Mouse (Mus musculus) midbrain, embryonic 15.5 days (tissue): ENCODE results near the gene Hoxc5. TPM values are rescaled to one million over a fixed set of nuclear protein-coding genes. Genes with fewer than 3 reads are reported as not detected.
A peak's percentile ranks its signal among the peaks of the same experiment; 100 is the strongest.

ENCODE experiments used
- ATAC-seq: fragments of 200-750 bp; cut with Nextera tagmentation; replicated peaks from 2 replicates; pipeline ENCODE4 v1.8.0; 2017; ENCODE audit warnings: moderate TSS enrichment
- H3K27ac ChIP-seq: fragments of 300-500 bp; sonication (generic); 2 replicates; pipeline ENCODE4 v1.5.1; 2015; ENCODE audit warnings: mild to moderate bottlenecking, inconsistent platforms
- H3K27me3 ChIP-seq: fragments of 300-500 bp; sonication (generic); replicated peaks from 2 replicates; pipeline ENCODE4 v1.6.1; 2015; ENCODE audit warnings: inconsistent platforms
- H3K36me3 ChIP-seq: fragments of 300-500 bp; sonication (generic); replicated peaks from 2 replicates; pipeline ENCODE4 v1.6.1; 2015; ENCODE audit warnings: inconsistent platforms
- H3K4me1 ChIP-seq: fragments of 300-500 bp; sonication (generic); 2 replicates; pipeline ENCODE4 v1.6.1; 2015; ENCODE audit warnings: inconsistent platforms
- H3K4me2 ChIP-seq: fragments of 300-500 bp; sonication (generic); 2 replicates; pipeline ENCODE4 v1.6.1; 2015; ENCODE audit warnings: inconsistent platforms, mild to moderate bottlenecking, moderate library complexity
- H3K4me3 ChIP-seq: fragments of 300-500 bp; sonication (generic); 2 replicates; pipeline ENCODE4 v1.5.1; 2015; ENCODE audit warnings: mild to moderate bottlenecking, inconsistent platforms
- H3K9ac ChIP-seq: fragments of 300-500 bp; sonication (generic); 2 replicates; pipeline ENCODE4 v1.6.1; 2015; ENCODE audit warnings: mild to moderate bottlenecking, inconsistent platforms
- H3K9me3 ChIP-seq: fragments of 300-500 bp; sonication (generic); 2 replicates; pipeline ENCODE4 v1.6.1; 2016; ENCODE audit warnings: inconsistent platforms
- WGBS: fragments of 180-500 bp; shearing (Covaris S2); methylation state at CpG from one replicate; pipeline ENCODE4 v1.1.7; 2015; ENCODE audit warnings: mixed read lengths; 5-methylcytosine and 5-hydroxymethylcytosine counted together
- microRNA counts: library from miRNA; unstranded; fragments of <30 nt; microRNA quantifications from one replicate; lab custom pipeline; 2016
- microRNA-seq: library from miRNA; unstranded; fragments of <30 nt; microRNA quantifications from one replicate; pipeline ENCODE4, GENCODE M21; 2016
- polyA plus RNA-seq: library from polyadenylated mRNA; unstranded; fragments of >200 nt; fragmentation: Nextera tagmentation; extraction: Ambion mirVana; gene quantifications from 2 replicates; pipeline ENCODE4 v1.2.1, GENCODE M21; 2015

Hoxc5 gene
- polyA plus RNA-seq, 1 experiment from 2014 or later = not detected

- Histone ChIP-seq H3K4me2 (no peak overlapping the region), H3K4me3 (no peak overlapping the region), H3K4me1 (no peaks in the 10 kb centered on the region), H3K27me3 (peaks cover 92% of the 10 kb centered on the region), H3K9ac (no peak overlapping the region), H3K36me3 (no peaks in the 10 kb centered on the region), H3K27ac (no peak overlapping the region), H3K9me3 (no peaks in the 10 kb centered on the region)
- ATAC-seq = no peak
- WGBS = 30% methylated on average over 2 of the region's 2 CpGs
Measured at GRCm38 (mm10) chr15:103056396-103056795, 89.2 kb downstream of the Hoxc5 start.

- WGBS = 2% methylated on average over 12 of the region's 12 CpGs
- Histone ChIP-seq H3K27me3 (peaks cover 95% of the 10 kb centered on the region), H3K4me3 (no peak overlapping the region), H3K4me2 (no peak overlapping the region), H3K9ac (no peak overlapping the region), H3K27ac (no peak overlapping the region), H3K4me1 (no peaks in the 10 kb centered on the region), H3K36me3 (no peaks in the 10 kb centered on the region), H3K9me3 (no peaks in the 10 kb centered on the region)
- no peak for ATAC-seq
Measured at GRCm38 (mm10) chr15:103058715-103059114, 91.5 kb downstream of the Hoxc5 start.

- WGBS = 1% methylated on average over 21 of the region's 21 CpGs
- H3K36me3 ChIP-seq = no peaks in the 10 kb centered on the region
- no peaks in the 10 kb centered on the region for H3K4me1 ChIP-seq
- H3K27me3 ChIP-seq = peaks cover 95% of the 10 kb centered on the region
- H3K4me2 ChIP-seq = no peak overlapping the region
- ATAC-seq = no peak
- H3K9me3 ChIP-seq = no peaks in the 10 kb centered on the region
- no peak overlapping the region for H3K27ac ChIP-seq
- no peak overlapping the region for H3K9ac ChIP-seq
- no peak overlapping the region for H3K4me3 ChIP-seq
Measured at GRCm38 (mm10) chr15:103059393-103059992, 92.2 kb downstream of the Hoxc5 start.

GRCm38 (mm10) chr15:103060021-103060340, 92.7 kb downstream of the Hoxc5 start:
- WGBS = 4% methylated on average over 11 of the region's 11 CpGs
- Histone ChIP-seq H3K27me3 (peaks cover 92% of the 10 kb centered on the region), H3K4me1 (no peaks in the 10 kb centered on the region), H3K9me3 (no peaks in the 10 kb centered on the region), H3K9ac (no peak overlapping the region), H3K27ac (no peak overlapping the region), H3K36me3 (no peaks in the 10 kb centered on the region), H3K4me2 (no peak overlapping the region), H3K4me3 (no peak overlapping the region)
- no peak for ATAC-seq

GRCm38 (mm10) chr15:103060341-103061130, 93.3 kb downstream of the Hoxc5 start:
- whole genome bisulfite sequencing = under 1% methylated on average over 36 of the region's 36 CpGs
- Histone ChIP-seq H3K4me2 (no peak overlapping the region), H3K27ac (no peak overlapping the region), H3K36me3 (no peaks in the 10 kb centered on the region), H3K9me3 (no peaks in the 10 kb centered on the region), H3K4me3 (no peak overlapping the region), H3K4me1 (no peaks in the 10 kb centered on the region), H3K9ac (no peak overlapping the region), H3K27me3 (peaks cover 92% of the 10 kb centered on the region)
- ATAC-seq = no peak

- H3K4me1 ChIP-seq = no peaks in the 10 kb centered on the region
- no peak overlapping the region for H3K4me3 ChIP-seq
- H3K27me3 ChIP-seq = peaks cover 93% of the 10 kb centered on the region
- no peak for ATAC-seq
- H3K9me3 ChIP-seq = no peaks in the 10 kb centered on the region
- no peak overlapping the region for H3K27ac ChIP-seq
- 2% methylated on average over 30 of the region's 30 CpGs for WGBS
- no peaks in the 10 kb centered on the region for H3K36me3 ChIP-seq
- H3K9ac ChIP-seq = no peak overlapping the region
- no peak overlapping the region for H3K4me2 ChIP-seq
Measured at GRCm38 (mm10) chr15:103061131-103061825, 94.0 kb downstream of the Hoxc5 start.

GRCm38 (mm10) chr15:103061988-103062387, 94.7 kb downstream of the Hoxc5 start:
- Histone ChIP-seq H3K27ac (no peak overlapping the region), H3K4me1 (no peaks in the 10 kb centered on the region), H3K4me3 (no peak overlapping the region), H3K9ac (no peak overlapping the region), H3K27me3 (peaks cover 93% of the 10 kb centered on the region), H3K9me3 (no peaks in the 10 kb centered on the region), H3K36me3 (no peaks in the 10 kb centered on the region), H3K4me2 (no peak overlapping the region)
- 4% methylated on average over 2 of the region's 2 CpGs for WGBS
- no peak for ATAC-seq

- Histone ChIP-seq H3K4me1 (0 out of 2 replicates have a peak, but pooled peaks cover 2% of the 10 kb centered on the region), H3K9me3 (no peaks in the 10 kb centered on the region), H3K27me3 (peaks cover 97% of the 10 kb centered on the region), H3K36me3 (no peaks in the 10 kb centered on the region), H3K27ac (no peak overlapping the region), H3K4me2 (no peak overlapping the region), H3K4me3 (no peak overlapping the region), H3K9ac (no peak overlapping the region)
- WGBS = 46% methylated on average over 7 of the region's 7 CpGs
- no peak for ATAC-seq
Measured at GRCm38 (mm10) chr15:103065642-103066041, 98.4 kb downstream of the Hoxc5 start.

MicroRNAs within 50 kb of the gene (microRNA counts, 519-probe panel; counts per million panel counts)
- microRNA mmu-miR-615-3p (lab: Ali Mortazavi, UCI) (not detected), microRNA mmu-miR-615-5p (lab: Ali Mortazavi, UCI) (not detected)

Small RNAs within 50 kb of the gene (microRNA-seq; reads per million reads assigned to microRNA genes)
- gene Mir196a-2 (1.1 reads per million), gene Mir615 (33.1 reads per million, percentile 41 among the genes with 10 or more reads in this experiment)

Other genes with a start within 250 kb of the Hoxc5 start
- gene Calcoco1, start 245.3 kb upstream of the Hoxc5 start, polyA plus RNA-seq = 41.9 and 43.0 TPM in 2 replicates
- gene Hoxc13, start 46.3 kb upstream of the Hoxc5 start, polyA plus RNA-seq = not detected in 2 replicates
- gene Hoxc12, start 30.7 kb upstream of the Hoxc5 start, polyA plus RNA-seq = not detected in 2 replicates
- not detected in 2 replicates for gene Hoxc11, start 13.0 kb upstream of the Hoxc5 start, polyA plus RNA-seq
- not detected in 2 replicates for gene Hoxc10, start 647 bp upstream of the Hoxc5 start, polyA plus RNA-seq
- gene Hoxc9, start 9.0 kb downstream of the Hoxc5 start, polyA plus RNA-seq = not detected in 2 replicates
- not detected in 2 replicates for gene Hoxc8, start 23.2 kb downstream of the Hoxc5 start, polyA plus RNA-seq
- not detected in 2 replicates for gene Hoxc6, start 30.8 kb downstream of the Hoxc5 start, polyA plus RNA-seq
- gene Hoxc4, start 51.5 kb downstream of the Hoxc5 start, polyA plus RNA-seq = 0.08 TPM in 1 of 2 replicates, not detected in the other
- gene Smug1, start 199.6 kb downstream of the Hoxc5 start, polyA plus RNA-seq = 23.4 and 24.2 TPM in 2 replicates